Mouse (Mus musculus) right cerebral cortex, postnatal 10 days (tissue): Measurements from ENCODE around the gene Pcolce.

Experiments used
- DNase-seq, 2 experiments: peaks; one replicate each; pipeline ENCODE4 v3.0.0; 2021; ENCODE audit warnings: low spot score in 2 of 2

Pcolce gene

DNA sequence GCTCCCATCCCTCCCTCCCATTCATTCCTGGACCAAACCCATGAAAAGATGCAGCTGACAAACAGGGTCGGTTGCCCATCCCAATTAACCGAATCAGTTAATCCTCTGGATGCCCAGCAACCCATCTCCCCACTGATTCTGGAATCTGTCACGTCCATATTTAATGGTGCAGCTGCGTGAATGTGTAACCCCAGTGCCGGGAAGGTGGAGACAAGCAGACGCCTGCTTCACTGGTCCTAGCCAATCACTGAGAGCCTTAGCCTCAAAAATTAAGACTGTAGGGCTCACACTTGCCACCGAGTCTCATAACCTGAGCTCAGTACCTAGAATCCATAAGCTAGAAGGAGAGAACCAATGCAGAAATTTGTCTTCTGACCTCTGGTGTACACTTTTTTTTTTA lies 17.7 kb downstream of the Pcolce start:
- DNase-seq = no peak

DNA sequence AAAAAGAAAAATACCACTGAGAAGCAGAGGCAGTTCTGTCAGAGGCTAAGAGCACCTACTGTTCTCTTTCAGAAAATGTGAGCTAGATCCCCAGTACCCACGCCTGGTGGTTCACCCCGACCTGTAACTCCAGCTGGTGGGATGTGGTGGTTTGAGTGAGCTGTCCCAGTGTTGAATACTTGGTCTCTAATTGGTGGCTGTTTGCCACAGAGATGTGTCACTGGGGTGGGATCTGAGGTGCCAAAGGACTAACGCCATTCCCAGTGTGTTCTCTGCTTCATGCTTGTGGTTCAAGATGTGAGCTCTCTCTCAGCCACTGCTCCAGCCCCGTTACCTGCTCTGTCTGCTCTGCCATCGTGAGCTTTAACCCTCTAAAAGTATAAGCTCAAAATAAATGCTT lies 23.1 kb downstream of the Pcolce start:
- DNase-seq = no peak

DNA sequence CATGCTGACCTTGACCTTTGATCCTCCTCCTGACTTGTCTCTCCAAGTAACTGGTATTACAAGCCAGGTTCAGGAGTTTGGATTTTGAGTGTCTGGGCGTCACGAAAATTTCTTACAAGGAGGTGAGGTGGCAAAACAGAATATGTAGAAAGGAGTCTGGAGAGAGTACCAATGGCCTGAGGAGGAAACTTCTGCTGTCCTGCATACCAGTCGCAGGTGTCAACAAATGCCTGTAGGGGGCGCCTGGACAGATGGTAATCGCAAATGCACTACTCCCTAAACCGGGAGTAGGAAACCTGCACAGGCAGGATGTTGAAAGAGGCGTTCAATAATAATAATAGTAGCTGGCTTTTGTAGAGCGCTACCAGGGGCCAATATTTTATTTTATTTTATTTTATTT lies 28.6 kb downstream of the Pcolce start:
- DNase-seq = peak; percentile 68 to 77

DNA sequence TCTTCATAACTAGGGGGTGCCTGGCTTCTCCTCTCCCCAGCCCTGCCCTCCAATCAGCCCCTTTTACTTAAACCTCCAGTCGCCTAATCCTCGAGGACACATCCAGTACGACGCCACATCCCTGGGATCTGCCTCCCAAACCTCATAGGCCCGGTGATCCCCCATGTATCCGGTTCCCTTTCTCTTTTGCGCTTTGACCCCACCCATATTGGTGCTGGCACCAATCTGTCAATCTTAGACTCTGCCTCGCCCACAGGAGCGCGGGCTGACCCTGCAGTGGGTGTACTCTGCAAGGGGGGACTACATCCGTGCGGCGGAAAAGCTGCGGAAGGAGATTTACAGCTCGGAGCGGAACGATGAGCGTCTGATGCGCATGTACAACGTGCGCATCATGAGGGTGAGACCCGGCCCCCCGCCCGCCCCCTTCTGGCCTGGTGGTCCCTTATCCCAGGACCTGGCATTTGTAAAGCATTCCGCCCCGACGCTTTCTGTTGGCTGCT lies 29.9 kb downstream of the Pcolce start:
- peak; percentile 82 to 88 for DNase-seq

DNA sequence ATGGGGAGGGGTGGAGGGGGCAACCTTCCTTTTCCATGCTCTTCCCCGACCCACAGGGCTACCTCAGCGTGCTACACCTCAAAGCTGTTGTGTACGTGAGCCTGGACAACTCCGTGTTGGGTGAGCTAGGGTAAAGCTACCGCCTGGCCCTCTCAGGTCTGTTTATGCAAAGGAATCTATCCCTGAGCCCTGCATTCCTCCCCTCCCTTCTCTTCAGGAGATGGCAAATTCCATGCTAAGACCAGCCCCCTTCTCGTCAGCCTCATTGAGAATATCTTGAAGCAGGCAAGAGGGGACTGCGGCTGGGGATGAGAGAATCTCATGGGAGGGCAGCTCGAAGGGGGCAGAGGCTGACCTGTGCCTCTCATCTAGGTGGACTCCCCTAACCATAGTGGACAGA lies 30.9 kb downstream of the Pcolce start:
- no peak for DNase-seq

DNA sequence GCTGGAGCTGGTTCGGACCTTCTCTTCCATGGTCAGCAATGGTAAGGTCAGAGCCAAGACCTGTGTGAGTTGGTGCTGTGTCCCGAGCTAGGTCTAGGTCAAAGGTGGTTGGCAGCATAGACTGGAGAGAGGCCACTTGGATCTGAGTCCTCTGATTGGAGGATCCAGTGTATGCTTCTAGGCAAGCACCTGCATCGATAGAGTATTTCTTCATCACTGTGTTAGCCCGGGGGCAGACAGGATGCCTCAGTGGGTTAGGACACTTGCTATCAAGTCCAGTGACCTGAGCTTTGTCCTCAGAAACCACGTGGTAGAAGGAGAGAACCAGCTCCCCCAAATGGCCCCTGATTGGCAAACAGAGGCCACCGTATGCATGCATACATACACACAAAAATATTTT lies 33.3 kb downstream of the Pcolce start:
- no peak for DNase-seq

DNA sequence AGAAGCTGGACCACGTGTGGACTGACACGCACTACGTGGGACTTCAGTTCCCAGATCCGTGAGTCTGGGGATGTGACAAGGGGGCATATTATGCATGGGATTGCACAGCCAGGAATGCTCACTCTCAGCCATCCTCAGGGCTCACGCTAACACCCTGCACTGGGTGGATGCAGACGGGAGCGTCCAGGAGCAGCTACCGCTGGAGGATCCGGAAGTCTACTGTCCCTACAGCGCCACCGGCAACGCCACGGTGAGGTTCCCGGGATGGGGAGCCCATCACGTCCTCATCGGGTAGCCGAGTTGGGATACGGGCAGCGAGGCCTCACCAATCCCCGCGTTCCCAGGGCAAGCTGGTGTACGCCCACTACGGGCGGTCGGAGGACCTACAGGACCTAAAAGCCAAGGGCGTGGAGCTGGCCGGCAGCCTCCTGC lies 39.1 kb downstream of the Pcolce start:
- DNase-seq = peak; percentile 52 to 71

DNA sequence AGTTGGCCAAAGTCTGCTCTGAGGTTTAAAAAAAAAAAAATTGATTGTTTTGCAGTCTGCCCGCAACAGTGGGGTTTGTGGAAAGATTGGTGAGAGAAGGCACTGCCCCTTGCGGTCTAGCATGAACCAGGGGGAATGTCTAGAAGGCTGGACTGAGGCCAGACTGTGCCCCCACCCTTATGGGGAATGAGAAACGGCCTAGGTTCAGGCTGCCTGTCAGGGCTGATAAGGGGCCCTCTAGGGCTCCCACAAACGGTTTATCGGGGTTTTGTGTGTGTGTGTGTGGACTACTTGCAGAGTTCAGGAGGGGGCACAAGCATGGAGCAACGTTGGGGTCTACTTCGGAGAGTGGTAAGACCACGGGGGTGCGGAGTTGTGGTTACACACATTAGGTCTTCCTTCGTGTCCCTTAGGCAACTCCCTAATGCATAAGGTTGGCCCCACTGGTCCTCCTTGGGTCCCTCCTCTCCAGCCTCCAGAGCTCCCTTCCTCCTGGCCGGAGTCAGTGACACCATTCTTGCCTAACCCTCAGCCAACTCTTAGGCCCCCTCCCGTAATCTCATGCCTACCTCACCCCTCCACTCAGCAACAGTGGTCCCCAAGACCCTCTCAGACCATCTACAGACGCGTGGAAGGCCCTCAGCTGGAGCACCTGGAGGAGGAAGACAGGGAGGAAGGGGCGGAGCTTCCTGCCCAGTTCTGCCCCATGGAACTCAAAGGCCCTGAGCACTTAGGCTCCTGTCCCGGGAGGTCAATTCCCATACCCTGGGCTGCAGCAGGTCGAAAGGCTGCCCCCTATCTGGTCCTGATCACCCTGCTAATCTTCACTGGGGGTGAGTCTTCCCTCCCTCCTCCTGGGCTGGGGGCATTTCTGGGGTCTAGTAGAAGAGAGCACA lies 42.6 kb downstream of the Pcolce start:
- no peak for DNase-seq

DNA sequence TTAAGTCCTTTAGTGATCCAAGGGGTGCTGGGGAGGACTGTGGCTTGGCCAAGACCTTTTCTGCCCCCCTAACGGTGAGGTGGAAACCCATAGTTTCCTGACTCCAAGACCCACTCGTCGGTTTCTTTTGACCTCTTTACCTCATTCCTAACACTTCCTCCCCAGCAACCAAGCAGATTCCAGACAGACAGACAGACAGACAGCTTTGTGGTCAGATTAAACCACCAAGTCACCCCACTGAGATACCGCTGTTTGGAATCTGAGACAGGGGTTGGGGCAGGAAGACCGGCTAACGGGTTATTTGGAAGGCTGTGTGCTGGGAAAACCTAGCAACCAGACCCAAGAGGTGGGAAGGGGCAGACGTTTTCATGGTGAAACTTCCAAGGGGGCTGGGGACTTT lies 43.4 kb downstream of the Pcolce start:
- no peak for DNase-seq

DNA sequence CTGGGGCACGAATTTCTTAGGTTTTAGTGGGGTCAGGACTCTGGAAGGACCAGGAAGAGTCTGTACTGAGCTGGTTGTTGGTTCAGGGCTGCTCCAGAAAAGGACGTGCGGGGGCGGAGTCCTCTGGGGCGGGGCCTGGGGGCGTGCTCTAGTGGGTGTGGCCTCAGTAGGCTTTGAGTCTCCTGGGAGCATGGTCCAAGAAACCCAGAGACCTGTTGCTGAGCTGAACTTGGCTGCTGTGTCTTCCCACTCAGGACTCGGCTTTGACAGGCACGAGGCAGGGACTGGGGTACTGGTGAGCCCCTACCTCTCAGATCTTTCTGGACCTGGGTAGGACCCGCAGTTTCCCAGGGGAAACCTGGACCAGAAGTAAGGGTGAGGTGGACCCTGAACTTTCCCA lies 43.9 kb downstream of the Pcolce start, which contains the start of gene Tfr2:
Tfr2 (plus strand) TSS at position 176 of the 400 bp plus-strand sequence.
- DNase-seq = no peak

DNA sequence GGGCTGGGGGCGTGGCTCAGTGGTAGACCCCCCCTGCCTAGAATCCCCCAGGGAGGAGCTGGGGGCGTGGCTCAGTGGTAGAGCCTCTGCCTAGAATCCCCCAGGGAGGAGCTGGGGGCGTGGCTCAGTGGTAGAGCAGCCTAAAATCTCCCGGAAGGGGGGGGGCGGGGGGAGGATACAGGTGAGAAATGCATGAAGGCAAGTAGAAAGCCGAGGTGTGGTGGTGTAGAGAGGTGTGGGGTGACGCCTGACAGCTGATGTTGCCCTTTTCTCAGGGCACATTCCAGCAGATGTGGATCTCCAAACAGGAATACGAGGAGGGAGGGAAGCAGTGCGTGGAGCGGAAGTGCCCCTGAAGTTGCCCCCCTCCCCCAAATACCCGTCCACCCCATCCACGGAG lies 44.6 kb downstream of the Pcolce start:
- DNase-seq = no peak

DNA sequence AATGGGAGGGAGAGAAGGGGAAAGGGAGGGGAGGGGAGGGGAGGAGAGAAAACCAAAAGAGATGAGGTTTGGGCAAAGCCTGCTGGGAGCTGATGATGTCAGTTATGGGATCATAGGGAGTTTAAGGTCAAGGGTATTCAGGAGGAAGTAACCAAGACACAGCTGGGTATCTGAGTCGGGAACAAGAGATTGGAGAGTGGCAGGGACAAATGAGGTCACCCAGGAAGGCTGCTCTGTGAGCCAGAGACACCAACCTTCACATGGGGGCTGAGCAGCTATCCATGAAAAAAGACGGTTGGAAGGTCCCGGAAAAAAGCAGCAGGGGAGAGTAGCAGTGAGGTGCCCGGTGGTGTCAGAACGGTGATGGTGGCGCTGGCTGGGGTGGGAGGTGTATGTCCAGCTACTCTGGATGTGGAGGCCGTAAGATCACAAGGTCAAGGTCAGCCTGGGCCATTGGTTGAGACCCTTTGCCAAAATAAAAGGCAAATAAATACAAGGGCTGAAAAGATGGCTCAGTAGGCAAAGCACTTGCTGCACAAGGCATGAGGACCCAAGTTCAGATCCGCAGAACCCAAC lies 45.3 kb downstream of the Pcolce start:
- DNase-seq = no peak

DNA sequence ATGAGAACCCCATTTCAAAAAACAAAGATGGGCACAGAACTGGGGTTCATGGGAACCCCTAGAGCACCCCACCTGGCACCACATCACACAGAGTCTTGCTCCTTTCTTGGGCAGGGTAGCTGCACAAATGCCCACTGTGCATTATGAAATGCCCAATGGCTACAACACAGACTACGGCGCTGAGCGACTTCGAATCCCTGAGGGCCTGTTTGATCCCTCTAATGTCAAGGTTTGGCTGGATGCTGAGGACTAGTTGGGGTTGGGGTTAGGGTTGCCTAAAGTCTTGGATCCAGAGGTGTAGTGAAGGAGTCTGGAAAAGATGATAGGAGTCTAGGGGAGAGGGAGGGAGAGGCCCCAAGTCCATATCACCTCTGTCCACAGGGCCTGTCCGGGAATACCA lies 47.2 kb downstream of the Pcolce start:
- no peak for DNase-seq

DNA sequence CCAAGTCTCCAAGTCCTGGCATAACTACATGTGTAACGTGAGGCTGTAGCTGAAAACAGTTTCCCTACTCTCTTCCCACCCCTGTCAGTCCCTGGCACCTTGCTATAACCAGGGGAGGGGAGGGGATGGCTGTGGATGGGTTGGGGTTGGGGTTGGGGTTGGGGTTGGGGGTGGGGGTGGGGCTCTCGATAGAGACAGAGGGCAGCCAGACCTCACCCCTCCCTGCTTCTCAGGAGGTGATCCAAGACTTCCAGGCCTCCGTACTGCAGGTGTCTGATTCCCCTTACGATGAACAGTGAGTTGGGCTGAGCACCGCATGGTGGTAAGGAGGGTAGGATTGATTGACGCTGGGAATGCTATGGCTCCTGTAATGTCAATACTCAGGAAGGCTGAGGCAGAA lies 47.8 kb downstream of the Pcolce start:
- no peak for DNase-seq

DNA sequence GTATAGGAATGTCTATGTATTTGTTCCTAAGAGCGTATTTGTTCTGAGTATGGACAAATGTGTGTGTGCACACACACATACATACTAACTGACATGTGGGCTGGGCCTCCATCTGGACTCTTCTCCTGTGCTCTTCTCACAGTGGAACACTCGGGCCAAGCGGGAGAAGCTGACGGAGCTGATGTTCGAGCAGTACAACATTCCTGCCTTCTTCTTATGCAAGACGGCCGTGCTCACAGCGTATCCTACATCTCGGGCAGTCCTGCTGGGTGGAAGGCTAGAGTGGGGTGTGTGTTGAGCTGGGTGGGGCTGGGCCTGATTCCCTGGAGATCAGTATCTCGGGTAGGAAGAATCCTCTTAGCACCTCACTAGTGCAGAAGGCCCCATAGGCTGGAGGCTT lies 50.6 kb downstream of the Pcolce start:
- peak in 1 of 2 experiments; percentile 65 for DNase-seq

DNA sequence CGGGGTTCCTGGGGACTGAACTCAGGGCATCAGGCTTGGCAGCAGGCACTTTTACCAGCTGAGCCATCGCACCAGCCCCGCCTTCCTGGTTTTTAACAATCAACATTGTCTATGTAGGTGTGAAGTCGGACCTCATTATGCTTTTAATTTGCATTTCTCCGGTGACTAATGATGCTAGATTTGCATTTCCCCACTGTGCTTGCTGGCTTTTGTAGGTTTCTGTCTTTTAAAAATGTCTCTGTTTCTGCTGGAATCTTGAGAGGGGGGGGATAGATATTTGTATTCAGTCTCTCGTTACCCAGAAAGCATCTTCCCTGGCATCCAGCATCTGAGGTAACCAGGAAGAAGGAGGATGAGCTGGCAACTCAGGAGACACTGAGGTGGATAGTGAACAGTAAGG lies 52.0 kb downstream of the Pcolce start:
- DNase-seq = no peak
